Comparison of ENCODE assay signal across 16 mouse cellular contexts in the genomic region with DNA sequence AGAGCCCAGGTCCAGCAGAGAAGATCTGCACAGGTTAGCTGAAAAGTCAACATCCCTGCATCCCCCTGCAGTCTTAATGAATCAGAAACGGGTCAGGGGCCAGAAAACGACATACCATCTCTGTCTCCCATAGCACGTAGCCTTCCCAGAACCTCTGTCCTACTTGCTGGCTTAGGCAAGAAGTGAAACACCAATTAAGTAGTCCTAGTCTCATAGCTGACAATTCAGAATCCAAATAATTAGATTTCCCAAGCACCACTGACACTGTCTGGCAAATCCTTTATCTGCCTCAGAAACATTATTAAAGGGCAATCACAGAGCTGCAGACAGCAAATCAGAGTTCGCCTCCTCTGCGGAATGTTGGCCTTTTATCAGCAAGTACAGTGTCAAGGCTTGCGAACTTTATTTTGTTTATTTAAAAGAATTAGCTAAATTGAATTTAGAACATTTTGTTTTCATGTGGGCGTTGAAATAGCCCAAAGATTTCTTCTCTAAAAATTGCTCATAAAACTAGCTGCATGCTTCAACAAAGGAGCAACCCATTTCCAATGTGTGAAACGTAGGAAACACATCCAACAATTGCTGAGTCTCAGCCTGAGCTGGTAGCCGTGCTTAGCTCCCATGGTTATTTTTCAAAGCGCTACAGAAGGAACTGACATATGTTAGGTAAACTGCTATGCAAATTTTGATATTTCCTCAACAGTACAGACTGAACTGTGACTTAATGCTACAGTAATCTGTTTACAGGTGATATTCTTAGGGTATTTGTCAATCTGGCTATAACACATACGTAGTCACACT.
DNase-seq lines count a peak whose midpoint lies in the region.
"Had no signal": no experiment of that assay in that cellular context is flagged by ENCODE, and none has a peak within 500 bp of the region (broad histone marks: within the 10 kb centered on the region; RNA-seq: fewer than 3 reads in every experiment).

No protein-coding gene starts in this region.

- no peaks in the 10 kb centered on the region for H3K9me3 ChIP-seq in heart, embryonic 10.5 days
- H3K9me3 ChIP-seq: heart, embryonic 13.5 days; hindbrain, embryonic 10.5 days; limb, embryonic 15.5 days had no signal

- H3K4me3 ChIP-seq in heart, embryonic 10.5 days, result no peak overlapping the region
- H3K4me3 ChIP-seq: erythroblast, embryonic 14.5 days; heart, embryonic 13.5 days; hindbrain, embryonic 10.5 days; limb, embryonic 15.5 days had no signal

- no peaks in the 10 kb centered on the region for H3K27me3 ChIP-seq in heart, embryonic 10.5 days (ENCODE audit: insufficient read depth, poor library complexity, severe bottlenecking)
- H3K27me3 ChIP-seq: heart, embryonic 13.5 days; limb, embryonic 15.5 days had no signal

- H3K4me1 ChIP-seq in heart, embryonic 10.5 days, result no peaks in the 10 kb centered on the region
- H3K4me1 ChIP-seq: heart, embryonic 13.5 days; hindbrain, embryonic 10.5 days; limb, embryonic 15.5 days had no signal

- intact Hi-C loops in left cerebral cortex, postnatal 14 days (cut with DNase I), result no loop called here
- intact Hi-C loops in left cerebral cortex, postnatal 4 days (cut with DNase I), result no loop called here

- no peak overlapping the region for H3K27ac ChIP-seq in heart, embryonic 10.5 days
- H3K27ac ChIP-seq: heart, embryonic 13.5 days; hindbrain, embryonic 10.5 days; limb, embryonic 15.5 days had no signal

- DNase-seq in heart, adult 18-20 months, result peak; percentile 5 to 6
- no peak for DNase-seq in heart, embryonic 10.5 days (ENCODE audit: low spot score)
- peak; percentile 16 to 28 for DNase-seq in left cerebral cortex, postnatal 14 days (ENCODE audit: low spot score in 2 of 2)
- DNase-seq in left cerebral cortex, postnatal 4 days, result no peak
- DNase-seq in right cerebral cortex, adult 2 months (ENCODE audit: low spot score in 2 of 2), result peak; percentile 4 to 8
- DNase-seq in right cerebral cortex, postnatal 14 days, result no peak
- DNase-seq in urinary bladder, adult 2 months (ENCODE audit: low spot score), result no peak
- DNase-seq in urinary bladder, postnatal 36 days (ENCODE audit: low spot score in 2 of 2), result no peak
- DNase-seq: adrenal gland, adult 2 months; cerebellum, postnatal 10 days; gastrocnemius, postnatal 25 days; lung, embryonic 14.5 days had no signal

- WGBS in heart, embryonic 10.5 days, result 70% methylated on average over 11 of the region's 11 CpGs

- H3K36me3 ChIP-seq in heart, embryonic 10.5 days, result no peaks in the 10 kb centered on the region
- H3K36me3 ChIP-seq: heart, embryonic 13.5 days; hindbrain, embryonic 10.5 days; limb, embryonic 15.5 days had no signal

Comparison
In these comparisons a context has a peak if more than half of its experiments do, and no peak if none do; other contexts are left out.
1. DNase-seq: peak in heart, adult 18-20 months (2 of 2), left cerebral cortex, postnatal 14 days (2 of 2) and right cerebral cortex, adult 2 months (2 of 2); none in heart, embryonic 10.5 days (single experiment), left cerebral cortex, postnatal 4 days (single experiment), right cerebral cortex, postnatal 14 days (single experiment), urinary bladder, adult 2 months (single experiment) and urinary bladder, postnatal 36 days (0 of 2).